Mouse (Mus musculus) limb, embryonic 13.5 days (tissue): ENCODE data around the gene Rab6b. TPM values are rescaled to one million over a fixed set of nuclear protein-coding genes. Genes with fewer than 3 reads are reported as not detected.

Experiments
- ATAC-seq: fragments of 200-750 bp; cut with Nextera tagmentation; 2 replicates; pipeline ENCODE4 v1.8.0; 2017; ENCODE audit warnings: low read depth, moderate number of reproducible peaks, moderate TSS enrichment; ENCODE audit not compliant: low FRiP score
- H3K27ac ChIP-seq: fragments of 300-500 bp; sonication (generic); 2 replicates; pipeline ENCODE4 v1.5.1; 2015; ENCODE audit warnings: inconsistent platforms, mild to moderate bottlenecking, moderate library complexity
- H3K27me3 ChIP-seq: fragments of 300-500 bp; sonication (generic); 2 replicates; pipeline ENCODE4 v1.6.1; 2015; ENCODE audit warnings: mild to moderate bottlenecking, inconsistent platforms
- H3K36me3 ChIP-seq: fragments of 300-500 bp; sonication (generic); 2 replicates; pipeline ENCODE4 v1.6.1; 2015; ENCODE audit warnings: inconsistent platforms, mild to moderate bottlenecking, moderate library complexity
- H3K4me1 ChIP-seq: fragments of 300-500 bp; sonication (generic); 2 replicates; pipeline ENCODE4 v1.6.1; 2015; ENCODE audit warnings: inconsistent platforms
- H3K4me2 ChIP-seq: fragments of 300-500 bp; sonication (generic); replicated peaks from 2 replicates; pipeline ENCODE4 v1.6.1; 2015; ENCODE audit warnings: inconsistent platforms, mild to moderate bottlenecking, moderate library complexity
- H3K4me3 ChIP-seq: fragments of 300-500 bp; sonication (generic); 2 replicates; pipeline ENCODE4 v1.5.1; 2015; ENCODE audit warnings: moderate library complexity, mild to moderate bottlenecking, inconsistent platforms
- H3K9ac ChIP-seq: fragments of 300-500 bp; sonication (generic); 2 replicates; pipeline ENCODE4 v1.6.1; 2015; ENCODE audit warnings: mild to moderate bottlenecking, inconsistent platforms
- H3K9me3 ChIP-seq: fragments of 300-500 bp; sonication (generic); 2 replicates; pipeline ENCODE4 v1.6.1; 2016; ENCODE audit warnings: inconsistent platforms
- WGBS: fragments of 180-500 bp; shearing (Covaris S2); methylation state at CpG from one replicate; pipeline ENCODE4 v1.1.7; 2015; 5-methylcytosine and 5-hydroxymethylcytosine counted together
- polyA plus RNA-seq: library from polyadenylated mRNA; unstranded; fragments of >200 nt; fragmentation: Nextera tagmentation; extraction: Ambion mirVana; gene quantifications from 2 replicates; pipeline ENCODE4 v1.2.1, GENCODE M21; 2015

Gene Rab6b
- polyA plus RNA-seq, 1 experiment from 2014 or later: 6.1 TPM

- Histone ChIP-seq H3K4me1 (peaks cover 28% of the 10 kb centered on the region), H3K27ac (no peak overlapping the region), H3K27me3 (peaks cover 54% of the 10 kb centered on the region), H3K4me2 (peak overlapping the region; percentile 68; the same call in 1 of the 2 replicates), H3K9me3 (no peaks in the 10 kb centered on the region), H3K36me3 (no peaks in the 10 kb centered on the region), H3K9ac (no peak overlapping the region), H3K4me3 (no peak overlapping the region)
- no peak for ATAC-seq
- 69% methylated on average over 2 of the region's 2 CpGs for WGBS
Measured at GRCm38 (mm10) chr9:103109911-103110310, 1.7 kb upstream of the Rab6b start.

- H3K36me3 ChIP-seq: no peaks in the 10 kb centered on the region
- no peak for ATAC-seq
- H3K27ac ChIP-seq: no peak overlapping the region
- H3K4me2 ChIP-seq: peak overlapping the region; percentile 94
- peak overlapping the region; percentile 74 for H3K9ac ChIP-seq
- peaks cover 28% of the 10 kb centered on the region for H3K4me1 ChIP-seq
- 16% methylated on average over 18 of the region's 18 CpGs for WGBS
- peaks cover 58% of the 10 kb centered on the region for H3K27me3 ChIP-seq
- no peaks in the 10 kb centered on the region for H3K9me3 ChIP-seq
- peak overlapping the region; percentile 70 for H3K4me3 ChIP-seq
Measured at GRCm38 (mm10) chr9:103110727-103111501, 673 bp upstream of the Rab6b start.

GRCm38 (mm10) chr9:103112471-103113271, 1.1 kb downstream of the Rab6b start:
- peak overlapping the region; percentile 74 for H3K9ac ChIP-seq
- H3K4me1 ChIP-seq: peaks cover 28% of the 10 kb centered on the region
- ATAC-seq: no peak
- peak overlapping the region; percentile 70 for H3K4me3 ChIP-seq
- WGBS: 2% methylated on average over 35 of the region's 35 CpGs
- H3K9me3 ChIP-seq: no peaks in the 10 kb centered on the region
- H3K4me2 ChIP-seq: peak overlapping the region; percentile 94
- peaks cover 58% of the 10 kb centered on the region for H3K27me3 ChIP-seq
- H3K27ac ChIP-seq: no peak overlapping the region
- H3K36me3 ChIP-seq: no peaks in the 10 kb centered on the region

GRCm38 (mm10) chr9:103113351-103113750, 1.8 kb downstream of the Rab6b start:
- H3K27me3 ChIP-seq: peaks cover 58% of the 10 kb centered on the region

GRCm38 (mm10) chr9:103114326-103114725, 2.7 kb downstream of the Rab6b start:
- no peak overlapping the region for H3K4me3 ChIP-seq
- no peak overlapping the region for H3K4me2 ChIP-seq
- ATAC-seq: no peak
- 43% methylated on average over 8 of the region's 8 CpGs for WGBS
- H3K4me1 ChIP-seq: peaks cover 25% of the 10 kb centered on the region
- H3K9me3 ChIP-seq: no peaks in the 10 kb centered on the region
- H3K27ac ChIP-seq: no peak overlapping the region
- H3K9ac ChIP-seq: no peak overlapping the region
- peaks cover 57% of the 10 kb centered on the region for H3K27me3 ChIP-seq
- H3K36me3 ChIP-seq: no peaks in the 10 kb centered on the region

More at GRCm38 (mm10) chr9:103113351-103113750, 1.8 kb downstream of the Rab6b start:
- Histone ChIP-seq H3K27ac (no peak overlapping the region), H3K36me3 (no peaks in the 10 kb centered on the region), H3K9ac (no peak overlapping the region), H3K9me3 (no peaks in the 10 kb centered on the region), H3K4me2 (peak overlapping the region; percentile 94), H3K4me1 (peaks cover 28% of the 10 kb centered on the region), H3K4me3 (no peak overlapping the region)
- 33% methylated on average over 11 of the region's 11 CpGs for WGBS
- ATAC-seq: no peak

- ATAC-seq: no peak
- Histone ChIP-seq H3K4me1 (peaks cover 22% of the 10 kb centered on the region), H3K9ac (no peak overlapping the region), H3K27me3 (peaks cover 52% of the 10 kb centered on the region), H3K4me3 (no peak overlapping the region), H3K36me3 (no peaks in the 10 kb centered on the region), H3K27ac (no peak overlapping the region), H3K9me3 (no peaks in the 10 kb centered on the region), H3K4me2 (no peak overlapping the region)
- 84% methylated on average over 13 of the region's 13 CpGs for WGBS
Measured at GRCm38 (mm10) chr9:103114901-103115300, 3.3 kb downstream of the Rab6b start.

GRCm38 (mm10) chr9:103116941-103117340, 5.4 kb downstream of the Rab6b start:
- no peak overlapping the region for H3K27ac ChIP-seq
- 73% methylated on average over 4 of the region's 4 CpGs for WGBS
- H3K9ac ChIP-seq: no peak overlapping the region
- no peak overlapping the region for H3K4me3 ChIP-seq
- H3K27me3 ChIP-seq: peaks cover 33% of the 10 kb centered on the region
- no peak for ATAC-seq
- H3K4me2 ChIP-seq: no peak overlapping the region
- no peaks in the 10 kb centered on the region for H3K9me3 ChIP-seq
- no peaks in the 10 kb centered on the region for H3K36me3 ChIP-seq
- peaks cover 16% of the 10 kb centered on the region for H3K4me1 ChIP-seq

- WGBS: 77% methylated on average over 5 of the region's 5 CpGs
- H3K4me1 ChIP-seq: peaks cover 12% of the 10 kb centered on the region
- no peaks in the 10 kb centered on the region for H3K9me3 ChIP-seq
- H3K4me3 ChIP-seq: no peak overlapping the region
- ATAC-seq: no peak
- H3K36me3 ChIP-seq: no peaks in the 10 kb centered on the region; the same call in 1 of the 2 replicates
- H3K27ac ChIP-seq: no peak overlapping the region
- no peak overlapping the region for H3K4me2 ChIP-seq
- no peak overlapping the region for H3K9ac ChIP-seq
- peaks cover 28% of the 10 kb centered on the region for H3K27me3 ChIP-seq
Measured at GRCm38 (mm10) chr9:103117495-103117894, 5.9 kb downstream of the Rab6b start.

- Histone ChIP-seq H3K27ac (no peak overlapping the region), H3K9me3 (no peaks in the 10 kb centered on the region), H3K4me3 (no peak overlapping the region), H3K27me3 (peaks cover 23% of the 10 kb centered on the region), H3K4me1 (peaks cover 7% of the 10 kb centered on the region), H3K4me2 (no peak overlapping the region), H3K36me3 (no peaks in the 10 kb centered on the region; the same call in 1 of the 2 replicates), H3K9ac (no peak overlapping the region)
- no peak for ATAC-seq
- 90% methylated on average over 8 of the region's 8 CpGs for WGBS
Measured at GRCm38 (mm10) chr9:103117951-103118350, 6.4 kb downstream of the Rab6b start.

- no peak overlapping the region for H3K27ac ChIP-seq
- 0 out of 2 replicates have a peak overlapping the region, but pooled peaks have one; percentile 10 for H3K9ac ChIP-seq
- peaks cover 15% of the 10 kb centered on the region for H3K27me3 ChIP-seq
- no peak overlapping the region for H3K4me3 ChIP-seq
- no peaks in the 10 kb centered on the region for H3K9me3 ChIP-seq
- ATAC-seq: no peak
- H3K4me1 ChIP-seq: no peaks in the 10 kb centered on the region
- H3K4me2 ChIP-seq: no peak overlapping the region
- 81% methylated on average over 5 of the region's 5 CpGs for WGBS
- no peaks in the 10 kb centered on the region; the same call in 1 of the 2 replicates for H3K36me3 ChIP-seq
Measured at GRCm38 (mm10) chr9:103118651-103119275, 7.2 kb downstream of the Rab6b start.

- H3K4me1 ChIP-seq: no peaks in the 10 kb centered on the region
- no peak overlapping the region for H3K27ac ChIP-seq
- H3K4me3 ChIP-seq: no peak overlapping the region
- H3K27me3 ChIP-seq: peaks cover 5% of the 10 kb centered on the region
- no peak overlapping the region for H3K4me2 ChIP-seq
- 0 out of 2 replicates have a peak overlapping the region, but pooled peaks have one; percentile 10 for H3K9ac ChIP-seq
- no peaks in the 10 kb centered on the region for H3K9me3 ChIP-seq
- 80% methylated on average over 9 of the region's 9 CpGs for WGBS
- no peaks in the 10 kb centered on the region; the same call in 1 of the 2 replicates for H3K36me3 ChIP-seq
- no peak for ATAC-seq
Measured at GRCm38 (mm10) chr9:103119781-103120180, 8.2 kb downstream of the Rab6b start.

- WGBS: 67% methylated on average over 2 of the region's 2 CpGs
- no peak overlapping the region for H3K27ac ChIP-seq
Measured at GRCm38 (mm10) chr9:103120231-103120630, 8.6 kb downstream of the Rab6b start.

More at GRCm38 (mm10) chr9:103120231-103120630, 8.6 kb downstream of the Rab6b start:
- H3K4me2 ChIP-seq: no peak overlapping the region
- no peaks in the 10 kb centered on the region; the same call in 1 of the 2 replicates for H3K36me3 ChIP-seq
- ATAC-seq: no peak
- H3K4me3 ChIP-seq: no peak overlapping the region
- H3K9me3 ChIP-seq: no peaks in the 10 kb centered on the region
- no peak overlapping the region for H3K9ac ChIP-seq
- H3K27me3 ChIP-seq: 0 out of 2 replicates have a peak, but pooled peaks cover under 1% of the 10 kb centered on the region
- H3K4me1 ChIP-seq: no peaks in the 10 kb centered on the region
